Mouse (Mus musculus): ENCODE results near the gene Rcor2.

- TF ChIP-seq GATA1 (IDR thresholded peaks at IDR 0.05; ENCODE audit: low read length) = no peak
- TF ChIP-seq TAL1 (IDR thresholded peaks at IDR 0.05; ENCODE audit: low read length) = no peak
Measured at GRCm38 (mm10) chr19:7316822-7317221, 49.7 kb downstream of the Rcor2 start.

Measured in erythroblast, embryonic 14.5 days (primary cell).